Mouse (Mus musculus): ENCODE measurements at regions not wholly inside any gene's neighbourhood (a gene's known extent, or its start where the extent isn't known, plus 50 kb on each side); places are given as distances from the start of the nearest gene placed in this dataset.

DNA sequence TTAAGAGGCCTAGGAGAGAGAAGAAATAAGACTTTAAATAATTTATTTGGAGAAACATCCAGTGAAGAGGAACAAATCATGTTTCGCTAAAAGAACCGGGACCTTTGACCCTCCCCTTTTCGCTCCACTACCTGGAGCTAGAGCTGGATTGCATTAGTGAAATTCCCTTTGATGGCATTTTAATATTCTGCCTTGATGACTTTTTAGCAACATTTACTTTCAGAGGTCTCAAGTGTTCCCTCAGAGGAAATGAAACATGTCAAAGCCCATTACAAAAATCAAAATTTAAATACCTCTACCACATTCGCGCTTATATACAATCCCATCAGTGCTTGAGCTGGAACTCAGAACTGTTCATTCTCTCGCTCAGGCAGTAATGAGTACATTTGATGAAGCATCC is 297.0 kb upstream of the Gm10295 start:
- no peak for DNase-seq

DNA sequence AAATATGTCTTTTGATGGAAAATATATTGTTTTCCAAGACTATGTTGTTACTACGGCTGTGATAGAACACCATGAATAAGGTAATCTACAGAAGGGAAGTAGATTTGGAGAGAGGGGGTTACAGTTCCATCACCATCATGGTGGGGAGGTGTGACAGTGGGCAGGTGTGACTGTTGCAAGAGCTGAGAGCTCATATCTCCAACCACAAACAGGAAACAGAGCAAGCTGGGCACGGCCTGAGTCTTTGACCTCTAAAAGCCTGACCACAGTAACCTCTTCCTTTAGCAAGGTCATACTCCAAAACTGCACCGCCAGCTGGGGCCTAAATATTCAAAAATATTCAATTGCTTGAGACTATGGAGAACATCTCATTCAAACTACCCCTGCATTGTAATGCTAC is 295.7 kb upstream of the Gm10295 start:
- DNase-seq, result no peak

DNA sequence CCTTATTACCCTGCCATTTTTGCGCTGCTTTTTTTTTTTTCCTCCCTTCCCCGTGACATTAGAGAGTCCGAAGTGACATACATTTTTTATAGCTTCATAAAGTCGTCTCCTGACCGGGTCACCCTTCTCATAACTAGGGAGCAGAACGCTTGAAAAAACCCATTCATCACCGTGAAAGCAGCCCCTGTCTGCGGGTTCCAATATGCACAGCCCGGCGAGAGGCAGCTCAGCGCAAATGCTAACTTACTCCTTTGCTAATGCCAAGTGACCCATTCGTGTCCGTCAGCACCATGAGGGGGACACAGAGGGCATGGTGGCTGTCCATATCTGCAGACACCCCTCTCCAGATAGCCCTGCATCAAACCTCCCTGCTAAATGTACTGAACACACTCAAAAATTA is 271.8 kb upstream of the Gm10295 start:
- DNase-seq, result no peak

DNA sequence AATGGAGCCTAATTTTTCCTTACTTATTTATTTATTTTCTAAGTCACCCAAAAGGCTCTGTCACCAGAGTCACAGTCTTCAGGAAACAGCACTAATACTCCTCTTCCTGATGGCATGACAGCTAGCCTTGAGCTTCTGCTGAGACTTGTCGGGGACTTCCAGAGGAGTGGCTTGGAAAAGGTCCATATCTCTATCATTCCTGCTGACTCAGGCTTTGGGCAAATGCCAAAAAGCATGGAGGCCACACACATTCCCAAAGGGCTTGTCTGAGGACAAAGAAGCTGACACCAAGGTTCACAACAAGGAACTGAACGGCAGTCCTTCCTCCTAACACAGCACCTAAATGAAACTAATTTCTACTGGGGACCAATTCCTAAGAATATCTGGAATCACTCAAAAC is 251.9 kb upstream of the Gm10295 start:
- peak; percentile 26 for DNase-seq

DNA sequence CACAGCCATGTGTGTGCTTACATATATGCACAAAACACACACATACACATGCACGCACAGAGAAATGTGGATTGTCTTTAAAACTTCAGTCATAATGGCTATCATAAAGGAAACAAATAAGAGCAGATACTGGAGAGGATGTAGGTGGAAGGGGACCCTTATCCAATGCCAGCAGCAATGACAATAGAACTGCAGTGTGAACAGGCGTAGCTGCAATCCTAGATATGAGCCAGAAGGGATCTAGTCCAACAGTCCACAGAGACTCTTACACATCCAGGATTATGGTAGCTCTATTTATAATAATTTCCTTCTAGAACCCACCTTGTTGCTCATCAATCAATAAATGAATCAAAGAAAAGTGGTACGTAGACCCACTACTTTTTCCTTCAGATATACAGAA is 245.5 kb upstream of the Gm10295 start:
- DNase-seq, result no peak

DNA sequence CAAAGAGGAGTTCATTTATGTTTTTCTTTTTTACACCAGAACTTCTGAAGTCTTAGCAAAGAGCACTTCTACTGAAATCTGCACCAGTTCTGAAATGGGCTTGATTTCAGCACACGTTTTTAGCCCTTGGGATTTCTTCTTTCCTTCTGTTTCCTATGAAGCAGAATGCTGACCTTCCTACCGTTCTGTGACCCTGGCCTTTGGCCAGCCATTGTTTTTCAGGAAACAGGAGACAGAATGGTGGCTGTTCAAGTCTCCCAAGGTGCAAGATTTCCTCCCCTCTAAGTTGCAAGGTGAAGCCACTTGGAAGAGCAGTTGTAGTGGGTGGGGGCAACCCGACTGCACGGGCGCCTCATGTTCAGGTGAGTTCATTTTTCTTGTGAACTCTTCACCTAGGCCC is 236.3 kb upstream of the Gm10295 start:
- no peak for DNase-seq

DNA sequence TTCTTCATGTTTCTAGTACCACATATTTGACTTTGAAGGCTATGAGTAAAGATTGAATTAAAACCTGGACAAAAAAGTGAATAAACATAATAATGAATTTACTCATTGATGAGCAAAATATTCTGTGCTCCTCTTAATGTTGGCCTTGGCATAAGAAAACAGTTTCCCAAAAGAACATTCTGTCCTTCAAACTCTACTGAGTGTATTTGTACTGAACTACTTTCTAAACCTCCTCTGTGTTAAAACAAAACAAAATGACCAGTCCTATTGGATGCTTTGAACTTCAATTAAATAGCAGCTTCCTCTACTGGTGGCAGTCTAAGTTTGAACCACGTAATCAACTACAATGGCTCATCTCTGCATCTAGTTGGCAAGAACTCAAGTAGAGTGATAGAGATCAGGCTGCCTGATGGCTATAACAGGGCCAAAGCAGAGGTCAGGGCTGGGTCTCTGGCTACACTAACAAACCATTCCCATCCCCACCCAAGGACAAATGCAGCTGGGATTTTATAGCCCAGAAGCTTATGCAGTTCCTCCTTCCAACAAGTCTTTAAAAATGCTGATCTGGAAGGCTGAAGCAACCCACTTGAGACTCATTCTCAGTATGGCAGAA is 232.3 kb upstream of the Gm10295 start:
- no peak for DNase-seq

DNA sequence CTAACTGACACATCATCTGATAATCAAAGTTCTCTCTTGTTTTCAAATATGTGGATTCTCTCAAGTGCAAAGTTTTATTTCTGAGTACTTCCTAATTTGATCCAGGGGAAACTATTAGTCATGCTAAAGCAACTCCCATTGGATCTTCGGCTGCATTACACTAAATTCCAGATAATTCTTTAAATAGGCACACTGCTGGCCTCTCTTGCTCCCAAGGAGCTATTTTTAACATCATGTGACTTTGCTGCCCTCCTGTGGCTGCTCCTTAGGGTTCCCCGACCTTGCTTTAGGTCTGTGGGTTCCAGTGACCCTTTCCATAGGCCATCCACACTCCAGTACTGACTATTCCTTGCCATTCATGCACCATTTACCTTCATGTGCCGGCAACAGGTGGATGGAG is 230.5 kb upstream of the Gm10295 start:
- DNase-seq, result peak; percentile 28

DNA sequence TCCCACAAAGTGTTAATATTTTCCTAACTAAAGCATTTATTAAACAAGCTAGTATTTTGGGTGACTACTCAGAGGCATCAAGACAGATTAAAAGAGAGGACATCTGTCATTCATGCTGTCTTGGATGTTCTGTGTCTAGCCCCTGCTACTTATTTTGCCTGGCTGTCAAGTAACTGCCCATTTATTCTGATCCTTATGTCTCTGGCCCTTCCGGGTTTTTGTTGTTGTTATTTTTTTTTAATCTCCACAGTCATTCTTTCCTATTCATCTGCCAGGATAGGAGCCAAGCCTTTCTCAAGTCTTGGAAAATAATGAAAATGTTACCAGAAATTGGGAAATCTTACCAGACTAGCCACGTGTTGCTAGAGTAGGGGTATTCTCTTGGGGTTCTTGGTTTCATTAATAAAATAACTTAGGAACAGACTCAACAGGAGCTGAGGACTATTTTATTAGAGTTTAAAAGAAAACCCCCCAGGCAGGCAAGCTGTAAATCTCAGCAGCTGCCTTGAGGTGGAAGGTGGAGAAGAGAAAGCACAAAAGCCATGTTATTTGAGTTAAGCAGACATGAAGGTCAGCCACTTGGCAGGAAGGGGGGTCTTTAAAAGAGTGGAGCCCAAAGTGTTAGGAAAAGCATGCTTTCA is 209.1 kb upstream of the Gm10295 start:
- DNase-seq, result no peak

DNA sequence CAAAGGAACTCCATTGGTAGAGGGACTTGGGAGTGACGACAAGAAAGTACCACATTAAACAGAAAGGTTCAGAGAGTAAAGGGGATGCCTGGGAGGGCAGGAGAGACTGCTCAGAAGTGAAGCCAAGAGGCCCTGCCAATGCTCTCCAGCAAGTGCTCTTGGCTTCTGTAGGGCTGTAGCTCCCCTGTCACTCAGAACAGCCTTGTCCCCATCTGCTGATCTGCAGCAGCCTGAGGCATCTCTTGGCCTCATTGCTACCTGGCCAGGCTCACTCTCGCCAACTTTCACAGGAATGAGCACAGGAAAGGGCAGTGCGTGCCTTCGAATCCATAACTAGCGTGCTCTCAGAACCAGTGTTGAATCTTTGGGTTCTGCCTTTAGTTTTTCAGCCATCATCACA is 205.2 kb upstream of the Gm10295 start:
- no peak for DNase-seq

DNA sequence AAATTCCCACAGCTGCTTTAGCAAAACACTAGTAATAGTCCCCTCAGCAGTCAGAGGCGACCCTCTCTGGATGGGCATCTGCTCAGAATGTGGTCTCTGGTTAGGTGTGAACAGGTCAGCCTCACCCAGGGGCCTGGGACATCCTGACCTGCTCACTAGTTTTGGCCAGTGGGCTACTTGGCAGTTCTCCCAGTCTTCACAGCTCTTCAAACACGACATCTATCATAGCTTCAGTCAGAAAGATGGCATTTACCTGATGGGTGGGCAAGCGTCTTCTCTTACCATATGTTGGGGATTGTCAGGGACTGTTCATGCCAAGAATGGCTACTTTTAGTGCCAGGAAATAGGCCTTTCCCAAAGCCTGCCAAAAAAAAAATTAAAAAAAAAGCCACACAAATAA is 204.2 kb upstream of the Gm10295 start:
- DNase-seq, result no peak

DNA sequence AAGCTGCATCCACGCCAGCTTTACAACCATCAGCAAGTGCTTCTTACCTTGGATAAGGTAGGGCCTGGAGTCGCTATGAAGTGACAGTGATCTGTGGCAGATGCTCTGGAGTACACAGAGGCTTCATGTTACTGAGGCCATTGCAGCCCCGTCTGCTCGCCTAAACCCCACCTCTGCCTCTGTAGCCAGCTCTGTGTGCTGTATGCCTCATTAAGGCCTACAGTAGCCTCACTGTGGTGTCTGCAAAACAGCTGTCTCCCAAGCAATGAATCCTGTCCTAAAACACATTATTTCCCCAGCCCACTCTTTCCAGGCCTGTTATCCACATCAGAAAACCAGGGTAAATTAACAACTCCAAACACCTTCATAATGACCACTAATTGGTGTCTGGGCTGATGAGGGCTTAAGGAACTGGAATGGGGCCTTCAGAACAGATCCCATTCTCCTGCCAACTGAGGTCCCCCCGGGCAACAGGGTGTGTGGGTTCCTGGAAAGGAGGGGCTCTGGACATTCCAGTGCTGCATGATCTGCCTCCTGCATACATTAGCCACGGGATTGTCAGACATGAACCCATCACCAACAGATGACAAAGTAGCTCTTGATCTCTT is 195.4 kb upstream of the Gm10295 start:
- no peak for DNase-seq

DNA sequence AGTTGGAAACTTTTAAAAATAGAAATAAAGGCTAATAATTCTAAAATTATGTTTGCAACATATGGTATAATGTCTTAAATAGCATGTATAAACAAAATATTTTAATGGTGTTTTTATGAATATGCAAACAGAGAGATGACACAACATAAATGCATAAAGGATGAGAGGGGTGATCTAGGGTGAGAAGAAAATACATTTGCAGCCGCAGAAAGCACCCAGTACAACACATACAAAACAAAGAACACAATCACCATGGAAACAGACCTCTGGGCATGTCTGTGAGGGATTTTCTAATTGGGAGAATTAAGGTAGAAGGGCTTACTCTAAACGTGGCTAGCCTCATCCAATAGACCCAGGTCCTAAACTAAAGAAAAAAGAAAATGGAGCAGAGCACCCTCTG is 190.2 kb upstream of the Gm10295 start:
- no peak for DNase-seq

DNA sequence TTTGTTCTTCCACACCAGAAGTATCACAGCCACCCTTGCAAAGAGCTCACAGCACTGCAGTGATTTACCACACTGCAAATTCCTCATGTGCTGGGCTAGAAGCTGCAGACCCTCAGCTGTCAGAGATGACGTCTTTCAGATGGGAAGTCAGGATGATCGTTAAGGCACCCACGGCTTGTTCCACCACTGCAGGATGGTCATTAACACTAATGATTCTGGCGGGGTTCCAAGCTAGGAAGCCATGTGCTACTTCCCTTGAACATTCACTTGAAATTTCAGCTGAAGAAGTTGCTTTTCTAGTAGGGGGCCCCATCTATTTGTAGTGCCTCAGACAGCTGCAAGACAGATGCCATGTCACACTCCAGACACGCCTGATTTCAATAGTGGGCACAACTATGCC is 181.8 kb upstream of the Gm10295 start:
- peak; percentile 16 for DNase-seq

DNA sequence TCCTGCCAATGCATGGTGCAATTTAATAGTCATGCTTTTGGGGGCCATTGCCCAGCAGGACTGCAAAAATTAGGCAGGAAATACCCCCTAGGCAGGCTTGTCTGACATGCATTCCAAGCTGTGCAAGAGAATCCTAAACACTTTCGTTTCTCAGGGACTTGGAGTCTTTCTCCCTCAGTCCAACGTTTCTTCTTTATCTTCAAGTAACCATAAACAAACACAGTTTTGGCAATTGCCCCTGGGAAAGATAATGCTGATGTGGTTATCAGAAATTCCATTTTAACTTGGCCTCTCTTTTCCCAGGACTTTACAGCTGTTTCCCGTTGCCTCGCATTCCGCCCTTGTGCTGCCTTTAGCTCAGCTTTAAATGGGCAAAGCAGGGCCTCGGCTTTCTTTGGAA is 180.2 kb upstream of the Gm10295 start:
- peak; percentile 5 for DNase-seq

DNA sequence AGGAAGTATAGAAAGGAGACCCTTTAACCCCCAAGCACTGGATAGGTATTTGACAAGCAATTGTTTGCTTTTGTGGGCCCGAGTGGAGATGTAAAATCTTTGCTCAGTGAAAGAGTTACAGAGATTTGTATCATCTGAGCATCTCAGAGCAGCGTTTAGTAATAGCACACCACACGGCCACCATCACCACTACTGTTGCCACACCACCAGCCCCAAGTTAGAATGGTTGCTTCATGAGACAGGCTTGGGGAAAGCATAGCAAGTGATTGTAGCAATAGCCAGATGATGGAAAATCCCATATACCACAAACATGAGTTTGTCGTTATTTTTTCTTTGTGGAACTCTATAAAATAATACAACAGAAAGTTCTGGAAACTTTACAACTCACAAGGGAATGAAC is 179.6 kb upstream of the Gm10295 start:
- no peak for DNase-seq

DNA sequence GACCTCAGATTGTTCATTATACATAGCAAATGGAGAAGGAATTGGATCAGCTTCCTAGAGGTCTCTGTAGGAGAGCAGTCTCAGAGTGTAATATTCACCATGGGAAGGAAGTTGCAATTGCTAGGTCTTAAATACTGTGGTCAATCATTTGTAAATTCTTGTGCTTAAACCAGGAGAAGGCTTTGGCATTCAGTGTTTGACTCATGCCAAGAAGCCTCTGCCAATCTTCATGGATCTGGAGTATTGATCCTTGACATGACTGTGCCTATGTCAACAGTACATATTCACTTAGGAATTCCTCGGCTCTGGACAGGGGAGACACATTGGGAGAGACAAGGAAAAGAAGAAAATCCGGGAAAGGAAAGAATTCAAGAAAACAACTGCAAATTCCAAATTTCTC is 174.9 kb upstream of the Gm10295 start:
- no peak for DNase-seq

DNA sequence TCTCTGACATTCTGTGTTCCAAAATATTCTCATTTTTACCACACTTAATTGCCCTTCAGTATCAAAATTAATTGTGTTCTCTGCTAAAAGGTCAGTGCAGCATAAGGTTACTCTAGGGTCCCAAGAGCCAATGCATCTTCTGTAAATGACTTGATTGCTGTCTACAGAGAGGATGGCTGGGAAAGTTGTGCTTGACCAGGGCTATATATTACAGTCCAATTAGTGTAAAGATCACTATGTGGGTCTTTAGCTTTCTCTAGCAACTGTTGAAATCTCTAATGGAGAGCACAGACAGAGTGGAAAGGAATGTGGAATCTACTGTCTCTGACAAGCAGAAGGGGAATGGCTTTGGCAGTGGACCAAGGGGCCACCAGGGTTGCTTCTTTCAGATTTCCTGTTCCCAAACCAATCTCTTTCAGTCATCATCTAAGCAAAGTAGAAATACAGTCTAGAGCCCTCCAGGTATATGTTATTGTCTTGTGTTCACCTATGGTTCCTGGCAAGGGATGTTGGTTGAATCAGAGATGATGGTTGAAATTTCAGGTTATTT is 173.4 kb upstream of the Gm10295 start:
- DNase-seq, result no peak

DNA sequence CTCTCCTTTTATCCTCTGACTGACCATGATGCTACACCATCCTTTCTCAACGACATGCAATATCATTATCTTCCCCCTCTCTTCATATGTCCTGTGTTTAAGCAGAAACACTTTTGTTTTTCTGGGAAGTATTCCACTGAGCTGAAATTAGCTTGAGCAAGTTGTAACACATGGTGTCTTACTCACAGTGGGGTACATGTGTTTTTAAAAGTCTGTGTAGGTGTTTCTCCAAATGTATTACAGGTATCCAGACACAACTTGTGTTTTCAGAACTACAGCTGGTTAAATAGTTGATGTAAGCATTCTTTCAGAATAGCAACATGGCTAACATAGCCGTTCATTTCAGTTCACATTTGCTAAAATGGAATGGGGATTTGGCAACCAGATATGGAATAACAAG is 172.8 kb upstream of the Gm10295 start:
- DNase-seq, result no peak

DNA sequence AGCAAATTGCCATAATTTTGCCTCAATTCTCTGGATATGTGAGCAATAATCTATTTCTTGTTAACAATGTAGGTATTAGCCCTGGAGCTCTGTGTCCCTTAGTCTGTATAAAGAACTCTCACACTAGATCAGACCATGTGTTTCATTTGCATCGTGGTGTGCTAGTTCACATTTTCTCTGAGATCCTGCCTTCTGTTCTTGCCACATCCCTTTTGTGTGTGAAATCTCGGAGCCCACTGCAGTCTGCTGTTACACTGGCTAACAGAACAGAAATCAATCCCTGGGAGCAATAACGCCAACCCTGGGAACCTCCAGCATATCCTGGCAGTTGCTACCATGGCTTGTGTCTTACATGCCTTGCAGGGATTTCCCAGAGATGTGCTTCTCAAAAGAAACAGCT is 156.1 kb upstream of the Gm10295 start:
- DNase-seq, result no peak

DNA sequence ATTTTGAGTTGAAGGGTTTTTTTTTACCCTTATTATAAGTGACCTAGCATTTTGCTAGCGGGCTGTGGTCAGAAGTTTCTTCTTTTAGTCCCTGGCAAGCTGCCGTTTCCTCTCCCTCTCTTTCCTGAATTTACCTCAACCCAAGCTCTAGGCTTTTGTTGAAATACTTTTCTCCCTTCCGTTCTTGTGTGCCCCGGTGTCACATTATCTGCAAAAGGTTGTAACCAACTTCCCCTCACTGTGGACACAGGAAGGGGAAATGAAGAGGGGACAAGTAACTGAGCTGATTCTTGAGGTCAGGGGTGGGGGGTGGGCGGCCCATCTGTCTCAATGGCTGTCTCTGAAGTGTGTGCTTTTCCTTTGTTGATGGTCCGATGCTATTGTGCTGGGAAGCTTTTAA is 149.4 kb upstream of the Gm10295 start:
- peak; percentile 5 for DNase-seq

DNA sequence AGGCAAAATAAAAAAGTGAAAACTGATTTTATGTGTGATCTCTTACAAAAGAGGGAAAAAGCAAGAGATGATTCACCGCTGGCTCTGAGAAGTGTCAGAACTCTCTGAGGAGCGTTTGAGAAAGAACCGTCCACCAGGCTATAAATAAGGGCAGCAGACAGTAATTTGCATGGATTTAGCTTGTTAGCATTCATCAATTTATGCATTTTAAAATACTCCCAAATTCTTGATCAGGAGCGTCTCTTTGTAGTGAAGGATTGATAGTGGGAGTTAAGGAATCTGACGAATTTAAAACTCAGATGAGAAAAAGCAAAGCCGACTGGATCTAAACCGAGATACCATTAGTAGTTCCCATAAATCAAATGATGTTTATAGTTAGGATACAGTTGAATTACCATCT is 146.8 kb upstream of the Gm10295 start:
- no peak for DNase-seq

DNA sequence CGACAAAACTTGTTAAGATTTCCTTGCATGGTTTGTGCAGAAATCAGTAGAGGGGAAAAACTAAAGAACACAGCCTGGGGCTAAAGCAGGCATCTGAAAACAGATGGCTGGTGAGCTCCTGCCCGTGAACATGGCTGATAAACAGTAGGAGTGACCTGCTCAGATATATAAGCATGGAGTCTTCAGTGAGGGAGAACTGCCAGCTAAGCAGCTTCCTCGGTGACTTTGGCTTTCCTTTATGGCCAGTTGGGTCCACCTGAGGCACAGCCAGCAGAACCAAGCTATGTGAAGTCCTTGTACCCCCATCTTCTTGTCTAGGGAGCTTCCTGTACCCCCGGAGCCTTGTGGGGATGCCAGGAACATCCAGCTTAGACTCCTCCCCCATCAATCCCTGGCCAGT is 139.8 kb upstream of the Gm10295 start:
- DNase-seq, result no peak

DNA sequence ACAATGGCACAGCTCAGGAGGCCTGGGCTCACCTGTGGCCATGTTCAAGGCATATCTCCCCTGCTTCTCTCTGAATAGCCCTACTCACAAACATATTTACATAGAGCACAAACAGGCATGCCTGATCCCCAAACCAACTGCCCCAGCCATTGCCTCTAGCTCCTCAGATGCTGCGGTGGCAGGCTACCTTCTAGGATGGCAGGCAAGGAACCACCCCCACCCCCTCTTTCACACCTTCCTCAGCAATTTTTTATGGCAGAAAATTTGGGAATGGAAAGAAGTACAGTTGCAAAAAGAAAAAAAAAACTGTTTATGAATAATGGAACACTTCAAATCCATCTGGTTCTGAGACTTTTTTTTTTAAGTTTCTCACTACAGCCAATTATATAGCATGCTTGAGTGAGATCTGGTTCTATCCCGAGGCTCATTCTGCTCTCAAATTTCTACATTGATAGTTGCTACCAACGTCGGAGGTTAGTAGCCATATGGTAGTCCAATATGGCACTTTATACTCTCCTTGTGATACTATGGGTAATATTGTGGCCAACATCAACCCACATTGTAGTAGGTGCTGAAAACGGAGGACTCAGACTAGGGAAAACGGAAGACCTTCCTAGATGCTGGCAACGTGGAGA is 136.8 kb upstream of the Gm10295 start:
- no peak for DNase-seq

Measured in liver (tissue).